ENCODE assay signal across 8 mouse cellular contexts in the genomic region with DNA sequence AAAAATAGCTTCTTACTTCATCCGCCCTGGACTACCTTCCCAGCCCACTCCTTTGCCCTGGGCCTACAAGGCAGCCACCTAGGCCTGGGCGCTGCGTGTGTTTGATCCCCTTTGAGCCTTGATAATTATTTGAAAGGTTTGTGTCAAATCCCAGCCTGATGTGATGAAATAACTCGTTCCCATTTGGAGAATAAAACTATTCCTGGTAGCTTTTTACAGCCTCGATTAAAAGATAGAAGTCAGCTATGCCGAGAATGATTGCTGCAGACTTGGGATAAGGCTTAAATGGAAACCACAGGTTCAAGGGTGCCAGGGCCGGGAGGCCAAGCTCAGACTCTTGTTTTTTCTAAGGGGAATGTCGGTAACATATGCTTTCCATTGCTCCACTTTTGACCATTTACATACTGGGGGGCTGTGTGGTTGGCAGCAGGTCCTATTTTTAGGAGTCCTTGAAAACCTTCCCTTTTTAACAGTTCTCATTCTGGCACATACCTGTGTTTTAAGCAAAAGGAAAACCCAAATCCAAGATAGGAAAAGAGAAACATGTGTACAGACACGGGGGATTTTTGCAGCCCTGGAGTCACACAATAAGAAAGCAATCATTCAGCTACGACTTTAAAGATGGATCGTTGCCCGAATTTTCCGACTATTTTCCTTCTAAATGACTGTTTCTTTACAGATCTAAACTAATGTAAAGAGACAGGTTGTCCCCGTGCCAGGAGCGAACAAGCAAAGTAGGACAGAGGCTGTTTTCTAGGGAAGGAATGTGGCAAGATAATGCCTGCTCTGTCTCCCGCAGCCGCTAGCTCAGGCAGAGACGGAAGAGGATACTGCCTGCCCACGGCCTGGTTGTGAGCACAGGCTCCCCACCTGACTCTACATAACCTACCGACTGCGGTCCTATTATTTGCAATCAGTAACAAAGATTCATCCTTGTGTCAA.
DNase-seq lines count a peak whose midpoint lies in the region; ATAC-seq and TF ChIP-seq lines count a peak whose summit lies in the region.
"Had no signal": no experiment of that assay in that cellular context is flagged by ENCODE, and none has a peak within 500 bp of the region (broad histone marks: within the 10 kb centered on the region; RNA-seq: fewer than 3 reads in every experiment).

No protein-coding gene starts in this region.

- peak overlapping the region; percentile 78 for H3K27ac ChIP-seq in liver, adult 2 months (replicated peaks; ENCODE audit: insufficient read depth, low read depth, low read length)
- no peak overlapping the region for H3K27ac ChIP-seq in liver, embryonic 12.5 days
- H3K27ac ChIP-seq in left cerebral cortex, adult 2 months: peak overlapping the region; percentile 48; the same call in 1 of the 2 replicates
- no peak overlapping the region for H3K27ac ChIP-seq in kidney, embryonic 15.5 days
- H3K27ac ChIP-seq: liver, embryonic 14.5 days had no signal

- no peaks in the 10 kb centered on the region for H3K9me3 ChIP-seq in liver, embryonic 12.5 days (replicated peaks)
- H3K9me3 ChIP-seq in kidney, embryonic 15.5 days (replicated peaks): no peaks in the 10 kb centered on the region

- H3K4me3 ChIP-seq in liver, adult 2 months (ENCODE audit: insufficient read depth, low read depth, low read length): peak overlapping the region; percentile 40
- H3K4me3 ChIP-seq in liver, embryonic 12.5 days: no peak overlapping the region
- no peak overlapping the region for H3K4me3 ChIP-seq in left cerebral cortex, adult 2 months
- no peak overlapping the region for H3K4me3 ChIP-seq in kidney, embryonic 15.5 days (replicated peaks)

- 29% methylated on average over 21 of the region's 21 CpGs for whole genome bisulfite sequencing in liver, adult 2 months
- WGBS in liver, embryonic 12.5 days (ENCODE audit: insufficient replicate concordance): 66% methylated on average over 21 of the region's 21 CpGs
- 73% methylated on average over 21 of the region's 21 CpGs for WGBS in kidney, embryonic 15.5 days

- intact Hi-C loops in left cerebral cortex, adult 2 months (cut with DNase I): no loop called here

- no peaks in the 10 kb centered on the region for H3K79me2 ChIP-seq in liver, adult 2 months (ENCODE audit: control insufficient read depth, insufficient read depth, low read length)

- H3K4me1 ChIP-seq in liver, adult 2 months (ENCODE audit: control insufficient read depth, insufficient read depth, low read length): peaks cover 19% of the 10 kb centered on the region; the same call in 1 of the 2 replicates
- H3K4me1 ChIP-seq in liver, embryonic 12.5 days: peaks cover 38% of the 10 kb centered on the region
- H3K4me1 ChIP-seq in kidney, embryonic 15.5 days: peaks cover 28% of the 10 kb centered on the region

- no peaks in the 10 kb centered on the region for H3K36me3 ChIP-seq in liver, adult 2 months (ENCODE audit: control insufficient read depth, insufficient read depth, low read length)
- H3K36me3 ChIP-seq in liver, embryonic 12.5 days: no peaks in the 10 kb centered on the region
- H3K36me3 ChIP-seq in kidney, embryonic 15.5 days: no peaks in the 10 kb centered on the region

- TF ChIP-seq POLR2A in liver, adult 2 months (IDR thresholded peaks at IDR 0.05; ENCODE audit: extremely low read depth, insufficient read depth, low read length): no peak

- ATAC-seq in liver, embryonic 12.5 days: no peak
- ATAC-seq in kidney, embryonic 15.5 days (replicated peaks; ENCODE audit: low FRiP score): no peak

- no peak overlapping the region for H3K4me2 ChIP-seq in liver, embryonic 12.5 days
- H3K4me2 ChIP-seq in kidney, embryonic 15.5 days: no peak overlapping the region

- H3K27me3 ChIP-seq in liver, adult 2 months (ENCODE audit: control insufficient read depth, insufficient read depth, low read length): no peaks in the 10 kb centered on the region
- H3K27me3 ChIP-seq in liver, embryonic 12.5 days (replicated peaks): peaks cover 18% of the 10 kb centered on the region
- H3K27me3 ChIP-seq in kidney, embryonic 15.5 days: 0 out of 2 replicates have a peak, but pooled peaks cover 4% of the 10 kb centered on the region

- TF ChIP-seq CTCF in liver, adult 2 months (IDR thresholded peaks at IDR 0.05; ENCODE audit: low read depth, low read length): no peak
- TF ChIP-seq CTCF in left cerebral cortex, adult 2 months (IDR thresholded peaks at IDR 0.05): no peak; the same call in 1 of the 2 replicates

- DNase-seq in liver, adult 2 months (ENCODE audit: extremely low read depth, low read depth, low spot score): peak; percentile 53
- peak; percentile 74 for DNase-seq in fat pad, adult 2 months (ENCODE audit: extremely low read depth, low read depth, low spot score)
- peak in 1 of 2 experiments; percentile 27 for DNase-seq in left cerebral cortex, adult 2 months (ENCODE audit: extremely low spot score in 1 of 2, low spot score in 2 of 2)
- peak; percentile 18 to 22 for DNase-seq in right cerebral cortex, postnatal 36 days (ENCODE audit: low spot score in 2 of 2)
- no peak for DNase-seq in cerebellum, adult 11 months

- peak overlapping the region; percentile 45 for H3K9ac ChIP-seq in liver, adult 2 months (ENCODE audit: low read depth, low read length)
- no peak overlapping the region for H3K9ac ChIP-seq in liver, embryonic 12.5 days
- H3K9ac ChIP-seq in kidney, embryonic 15.5 days: no peak overlapping the region
- H3K9ac ChIP-seq: liver, embryonic 14.5 days had no signal

Comparison
In these comparisons a context has a peak if more than half of its experiments do, and no peak if none do; other contexts are left out.
1. H3K27ac ChIP-seq: peak in liver, adult 2 months (single experiment) and left cerebral cortex, adult 2 months (single experiment); none in liver, embryonic 12.5 days (single experiment) and kidney, embryonic 15.5 days (single experiment).